Mouse (Mus musculus): ENCODE measurements around the gene Gm20532. TPM values are rescaled to one million over a fixed set of nuclear protein-coding genes. Genes with fewer than 3 reads are reported as not detected.

The Gm20532 gene
- total and polyA plus RNA-seq, 3 experiments = 0.15 TPM; not detected in 2

- no peaks in the 10 kb centered on the region for H3K9me3 ChIP-seq (replicated peaks; ENCODE audit: insufficient read depth, low read length)
- no peaks in the 10 kb centered on the region for H3K36me3 ChIP-seq (ENCODE audit: control insufficient read depth in 1 of 2, insufficient read depth in 2 of 2, low read length in 2 of 2)
- no peaks in the 10 kb centered on the region for H3K4me1 ChIP-seq (ENCODE audit: control insufficient read depth in 1 of 2, insufficient read depth in 2 of 2, low read length in 2 of 2)
- no peak for DNase-seq (ENCODE audit: low read depth, low spot score)
- TF ChIP-seq HCFC1 (IDR thresholded peaks at IDR 0.05; ENCODE audit: low read depth, low read length) (no peak), POLR2AphosphoS5 (IDR thresholded peaks at IDR 0.05; ENCODE audit: borderline replicate concordance, low read depth, low read length) (no peak), NELFE (IDR thresholded peaks at IDR 0.05; ENCODE audit: low read depth, low read length) (no peak), KAT2A (conservative IDR thresholded peaks at IDR 0.05; ENCODE audit: low read depth, low read length) (no peak), MXI1 (IDR thresholded peaks at IDR 0.05; ENCODE audit: low read depth, low read length) (no peak), SMC3 (IDR thresholded peaks at IDR 0.05; ENCODE audit: low read depth, low read length) (no peak), ZKSCAN1 (IDR thresholded peaks at IDR 0.05; ENCODE audit: low read depth, low read length) (no peak), POLR2AphosphoS2 (IDR thresholded peaks at IDR 0.05; ENCODE audit: low read length) (no peak), CHD1 (IDR thresholded peaks at IDR 0.05; ENCODE audit: low read depth, low read length) (no peak), MAX (IDR thresholded peaks at IDR 0.05; ENCODE audit: low read length) (no peak), MAZ (IDR thresholded peaks at IDR 0.05; ENCODE audit: low read depth, low read length) (no peak)
- H3K27me3 ChIP-seq (ENCODE audit: control insufficient read depth in 1 of 2, insufficient read depth in 2 of 2, low read length in 2 of 2) = peaks cover 0 to 7% of the 10 kb centered on the region in 2 experiments; a peak in 2 of 4 replicates
- no peak overlapping the region for H3K9ac ChIP-seq (ENCODE audit: control insufficient read depth, low read depth, low read length, poor library complexity, severe bottlenecking)
- no peak overlapping the region for H3K4me3 ChIP-seq (ENCODE audit: control insufficient read depth in 1 of 2, insufficient read depth in 1 of 2, low read depth in 2 of 2, low read length in 2 of 2)
- no peaks in the 10 kb centered on the region for H3K79me2 ChIP-seq (ENCODE audit: control insufficient read depth, insufficient read depth, low read length, poor library complexity)
- no peak overlapping the region for H3K27ac ChIP-seq (ENCODE audit: control insufficient read depth, low read depth, low read length)
Observed at GRCm38 (mm10) chr2:26626081-26626480, 39.6 kb downstream of the Gm20532 start.

GRCm38 (mm10) chr2:26627921-26628739, 41.7 kb downstream of the Gm20532 start, which contains the start of gene Fam69b:
TSS of gene Fam69b (plus strand) at chr2:26628457.
- no peak for DNase-seq (ENCODE audit: low read depth, low spot score)
- TF ChIP-seq ZNF384 (IDR thresholded peaks at IDR 0.05; ENCODE audit: low read depth, low read length) = no peak
- TF ChIP-seq JUND (IDR thresholded peaks at IDR 0.05; ENCODE audit: low read depth, low read length) = no peak
- no peak for TF ChIP-seq CHD1 (IDR thresholded peaks at IDR 0.05; ENCODE audit: low read depth, low read length)
- no peak for TF ChIP-seq EP300 (IDR thresholded peaks at IDR 0.05; ENCODE audit: low read depth in 1 of 2, low read length in 2 of 2)
- no peak for TF ChIP-seq POLR2AphosphoS5 (IDR thresholded peaks at IDR 0.05; ENCODE audit: borderline replicate concordance, low read depth, low read length)
- TF ChIP-seq SMC3 (IDR thresholded peaks at IDR 0.05; ENCODE audit: low read depth, low read length) = no peak
- no peak for TF ChIP-seq ZC3H11A (IDR thresholded peaks at IDR 0.05; ENCODE audit: low read depth, low read length)
- no peak for TF ChIP-seq MAFK (IDR thresholded peaks at IDR 0.05; ENCODE audit: borderline replicate concordance, low read depth, low read length)
- no peak for TF ChIP-seq USF2 (IDR thresholded peaks at IDR 0.05; ENCODE audit: borderline replicate concordance in 1 of 2, insufficient read depth in 1 of 2, low read depth in 1 of 2, low read length in 2 of 2)
- no peak for TF ChIP-seq CTCF (IDR thresholded peaks at IDR 0.05 in 2 of 3, conservative IDR thresholded peaks at IDR 0.05 in 1 of 3; ENCODE audit: control insufficient read depth in 1 of 3, insufficient read depth in 1 of 3, low read depth in 2 of 3, low read length in 3 of 3, poor library complexity in 1 of 3, severe bottlenecking in 1 of 3)
- no peak for TF ChIP-seq USF1 (IDR thresholded peaks at IDR 0.05; ENCODE audit: low read depth, low read length)
- TF ChIP-seq NELFE (IDR thresholded peaks at IDR 0.05; ENCODE audit: low read depth, low read length) = no peak
- no peak for TF ChIP-seq HCFC1 (IDR thresholded peaks at IDR 0.05; ENCODE audit: low read depth, low read length)
- no peak for TF ChIP-seq MAZ (IDR thresholded peaks at IDR 0.05; ENCODE audit: low read depth, low read length)
- no peak for TF ChIP-seq POLR2AphosphoS2 (IDR thresholded peaks at IDR 0.05; ENCODE audit: low read length)
- no peak for TF ChIP-seq SIN3A (IDR thresholded peaks at IDR 0.05; ENCODE audit: low read length)
- TF ChIP-seq TAL1 (IDR thresholded peaks at IDR 0.05; ENCODE audit: low read length) = no peak
- no peak for TF ChIP-seq RAD21 (IDR thresholded peaks at IDR 0.05; ENCODE audit: low read depth, low read length)
- Histone ChIP-seq H3K36me3 (ENCODE audit: control insufficient read depth in 1 of 2, insufficient read depth in 2 of 2, low read length in 2 of 2) (no peaks in the 10 kb centered on the region), H3K9ac (ENCODE audit: control insufficient read depth, low read depth, low read length, poor library complexity, severe bottlenecking) (no peak within 1 kb of the TSS), H3K4me1 (ENCODE audit: control insufficient read depth in 1 of 2, insufficient read depth in 2 of 2, low read length in 2 of 2) (no peaks in the 10 kb centered on the region), H3K79me2 (ENCODE audit: control insufficient read depth, insufficient read depth, low read length, poor library complexity) (no peaks in the 10 kb centered on the region), H3K27ac (ENCODE audit: control insufficient read depth, low read depth, low read length) (no peak within 1 kb of the TSS), H3K4me3 (ENCODE audit: control insufficient read depth in 1 of 2, insufficient read depth in 1 of 2, low read depth in 2 of 2, low read length in 2 of 2) (no peak within 1 kb of the TSS), H3K27me3 (ENCODE audit: control insufficient read depth in 1 of 2, insufficient read depth in 2 of 2, low read length in 2 of 2) (peaks cover 0 to 7% of the 10 kb centered on the region in 2 experiments; a peak in 2 of 4 replicates), H3K9me3 (replicated peaks; ENCODE audit: insufficient read depth, low read length) (no peaks in the 10 kb centered on the region)
